Mouse (Mus musculus) stomach, embryonic 14.5 days (tissue): ENCODE measurements around the gene Rad54l. TPM values are rescaled to one million over a fixed set of nuclear protein-coding genes. Genes with fewer than 3 reads are reported as not detected.

Experiments used
- ATAC-seq: fragments of 200-750 bp; cut with Nextera tagmentation; 2 replicates; pipeline ENCODE4 v1.8.0; 2017; ENCODE audit warnings: low read depth, moderate TSS enrichment; ENCODE audit not compliant: insufficient number of reproducible peaks, insufficient read depth, low FRiP score
- H3K27ac ChIP-seq: fragments of 300-500 bp; sonication (generic); 2 replicates; pipeline ENCODE4 v1.5.1; 2014; ENCODE audit warnings: mild to moderate bottlenecking, low read length, moderate library complexity, mixed read lengths
- H3K27me3 ChIP-seq: fragments of 300-500 bp; sonication (generic); 2 replicates; pipeline ENCODE4 v1.6.1; 2014; ENCODE audit warnings: low read length, control low read depth, mixed read lengths; ENCODE audit not compliant: control insufficient read depth, insufficient read depth
- H3K36me3 ChIP-seq: fragments of 300-500 bp; sonication (generic); 2 replicates; pipeline ENCODE4 v1.6.1; 2014; ENCODE audit warnings: mild to moderate bottlenecking, control low read depth, low read length, moderate library complexity, mixed read lengths; ENCODE audit not compliant: control insufficient read depth, insufficient read depth
- H3K4me1 ChIP-seq: fragments of 300-500 bp; sonication (generic); 2 replicates; pipeline ENCODE4 v1.6.1; 2014; ENCODE audit warnings: low read length, control low read depth, mixed read lengths; ENCODE audit not compliant: control insufficient read depth, insufficient read depth
- H3K4me2 ChIP-seq: fragments of 300-500 bp; sonication (generic); replicated peaks from 2 replicates; pipeline ENCODE4 v1.6.1; 2014; ENCODE audit warnings: low read depth, low read length, control low read depth
- H3K4me3 ChIP-seq: fragments of 300-500 bp; sonication (generic); 2 replicates; pipeline ENCODE4 v1.5.1; 2014; ENCODE audit warnings: low read depth, low read length, control low read depth
- H3K9ac ChIP-seq: fragments of 300-500 bp; sonication (generic); replicated peaks from 2 replicates; pipeline ENCODE4 v1.6.1; 2014; ENCODE audit warnings: low read depth, mild to moderate bottlenecking, control low read depth, low read length, moderate library complexity, mixed read lengths
- H3K9me3 ChIP-seq: fragments of 300-500 bp; sonication (generic); 2 replicates; pipeline ENCODE4 v1.6.1; 2016; ENCODE audit warnings: low read depth, low read length, control low read depth; ENCODE audit not compliant: control insufficient read depth
- WGBS: fragments of 180-500 bp; shearing (Covaris S2); extraction: QIAGEN DNeasy Blood & Tissue Kit; methylation state at CpG from one replicate; pipeline ENCODE4 v1.1.7; 2014; 5-methylcytosine and 5-hydroxymethylcytosine counted together
- polyA plus RNA-seq: library from polyadenylated mRNA; unstranded; fragments of >200 nt; fragmentation: Nextera tagmentation; extraction: Ambion mirVana; gene quantifications from 2 replicates; pipeline ENCODE4 v1.2.1, GENCODE M21; 2014

Rad54l gene
- polyA plus RNA-seq, 1 experiment from 2014 or later = 31.0 TPM

- ATAC-seq = no peak
- no peak overlapping the region for H3K9ac ChIP-seq
- no peaks in the 10 kb centered on the region for H3K4me1 ChIP-seq
- no peak overlapping the region for H3K4me3 ChIP-seq
- no peaks in the 10 kb centered on the region for H3K9me3 ChIP-seq
- no peaks in the 10 kb centered on the region for H3K27me3 ChIP-seq
- no peak overlapping the region for H3K4me2 ChIP-seq
- H3K27ac ChIP-seq = no peak overlapping the region
- peaks cover 26% of the 10 kb centered on the region for H3K36me3 ChIP-seq
- 78% methylated on average over 4 of the region's 4 CpGs for WGBS
Measured at GRCm38 (mm10) chr4:116162142-116162541, 38.7 kb upstream of the Rad54l start.

- Histone ChIP-seq H3K27ac (no peak overlapping the region), H3K27me3 (no peaks in the 10 kb centered on the region), H3K36me3 (peaks cover 38% of the 10 kb centered on the region), H3K9me3 (no peaks in the 10 kb centered on the region), H3K4me3 (no peak overlapping the region), H3K4me2 (no peak overlapping the region), H3K4me1 (no peaks in the 10 kb centered on the region), H3K9ac (no peak overlapping the region)
- WGBS = 80% methylated on average over 3 of the region's 3 CpGs
- ATAC-seq = no peak
Measured at GRCm38 (mm10) chr4:116160769-116161168, 37.3 kb upstream of the Rad54l start.

GRCm38 (mm10) chr4:116159912-116160311, 36.4 kb upstream of the Rad54l start:
- Histone ChIP-seq H3K4me1 (no peaks in the 10 kb centered on the region), H3K4me2 (no peak overlapping the region), H3K9me3 (no peaks in the 10 kb centered on the region), H3K36me3 (peaks cover 46% of the 10 kb centered on the region), H3K4me3 (no peak overlapping the region), H3K9ac (no peak overlapping the region), H3K27me3 (no peaks in the 10 kb centered on the region), H3K27ac (no peak overlapping the region)
- WGBS = 82% methylated on average over 3 of the region's 3 CpGs
- no peak for ATAC-seq

- 94% methylated on average over 2 of the region's 2 CpGs for WGBS
- H3K4me1 ChIP-seq = no peaks in the 10 kb centered on the region
- no peak overlapping the region for H3K4me2 ChIP-seq
- H3K27ac ChIP-seq = no peak overlapping the region
- H3K4me3 ChIP-seq = no peak overlapping the region
- no peaks in the 10 kb centered on the region for H3K9me3 ChIP-seq
- H3K9ac ChIP-seq = no peak overlapping the region
- no peak for ATAC-seq
- peaks cover 67% of the 10 kb centered on the region for H3K36me3 ChIP-seq
- no peaks in the 10 kb centered on the region for H3K27me3 ChIP-seq
Measured at GRCm38 (mm10) chr4:116157882-116158281, 34.4 kb upstream of the Rad54l start.

GRCm38 (mm10) chr4:116152702-116153101, 29.2 kb upstream of the Rad54l start:
- no peak overlapping the region for H3K27ac ChIP-seq
- peaks cover 58% of the 10 kb centered on the region for H3K36me3 ChIP-seq
- H3K27me3 ChIP-seq = no peaks in the 10 kb centered on the region
- H3K4me1 ChIP-seq = peaks cover 7% of the 10 kb centered on the region
- no peak for ATAC-seq
- no peaks in the 10 kb centered on the region for H3K9me3 ChIP-seq
- H3K9ac ChIP-seq = no peak overlapping the region
- no peak overlapping the region for H3K4me3 ChIP-seq
- 94% methylated on average over 15 of the region's 15 CpGs for WGBS
- H3K4me2 ChIP-seq = no peak overlapping the region

- Histone ChIP-seq H3K9me3 (no peaks in the 10 kb centered on the region), H3K4me3 (peak within 1 kb of the TSS; percentile 73), H3K27me3 (no peaks in the 10 kb centered on the region), H3K9ac (peak within 1 kb of the TSS; percentile 89), H3K4me1 (peaks cover 7% of the 10 kb centered on the region), H3K27ac (peak within 1 kb of the TSS; percentile 79), H3K4me2 (peak within 1 kb of the TSS; percentile 76), H3K36me3 (peaks cover 43% of the 10 kb centered on the region)
- WGBS = 71% methylated on average over 6 of the region's 6 CpGs
- ATAC-seq = no peak
Measured at GRCm38 (mm10) chr4:116151238-116151637, 27.7 kb upstream of the Rad54l start, which contains the start of gene Lurap1. Gene Lurap1 (minus strand): TSS chr4:116151338.

- Histone ChIP-seq H3K9me3 (no peaks in the 10 kb centered on the region), H3K4me3 (peak overlapping the region; percentile 73), H3K4me1 (peaks cover 7% of the 10 kb centered on the region), H3K27ac (peak overlapping the region; percentile 58; the same call in 1 of the 2 replicates), H3K9ac (peak overlapping the region; percentile 89), H3K36me3 (peaks cover 41% of the 10 kb centered on the region), H3K4me2 (peak overlapping the region; percentile 76), H3K27me3 (no peaks in the 10 kb centered on the region)
- 15% methylated on average over 4 of the region's 4 CpGs for WGBS
- 0 out of 2 replicates have a peak, but pooled peaks have one; percentile 19 for ATAC-seq
Measured at GRCm38 (mm10) chr4:116150862-116151221, 27.4 kb upstream of the Rad54l start.

GRCm38 (mm10) chr4:116150156-116150861, 26.8 kb upstream of the Rad54l start:
- Histone ChIP-seq H3K4me1 (peaks cover 7% of the 10 kb centered on the region), H3K4me3 (peak overlapping the region; percentile 73), H3K27me3 (no peaks in the 10 kb centered on the region), H3K27ac (peak overlapping the region; percentile 79), H3K4me2 (peak overlapping the region; percentile 76), H3K9ac (peak overlapping the region; percentile 89), H3K36me3 (peaks cover 35% of the 10 kb centered on the region), H3K9me3 (no peaks in the 10 kb centered on the region)
- WGBS = under 1% methylated on average over 73 of the region's 73 CpGs
- ATAC-seq = peak; percentile 95

GRCm38 (mm10) chr4:116149812-116150155, 26.3 kb upstream of the Rad54l start:
- 19% methylated on average over 6 of the region's 6 CpGs for WGBS
- Histone ChIP-seq H3K9ac (peak overlapping the region; percentile 89; the same call in 1 of the 2 replicates), H3K9me3 (no peaks in the 10 kb centered on the region), H3K4me2 (peak overlapping the region; percentile 76), H3K36me3 (peaks cover 30% of the 10 kb centered on the region), H3K4me3 (peak overlapping the region; percentile 73), H3K27me3 (no peaks in the 10 kb centered on the region), H3K27ac (peak overlapping the region; percentile 79), H3K4me1 (peaks cover 7% of the 10 kb centered on the region)
- ATAC-seq = no peak
